Mouse (Mus musculus) bone marrow macrophage, adult 2 months (primary cell): ENCODE results near the gene Them5.

Experiments used
- CTCF ChIP-seq: IDR thresholded peaks from 2 replicates; pipeline ENCODE4 v1.5.1; 2012; ENCODE audit warnings: low read depth, mild to moderate bottlenecking, low read length, moderate library complexity
- POLR2A ChIP-seq: IDR thresholded peaks from 2 replicates; pipeline ENCODE4 v1.6.1; 2012; ENCODE audit warnings: mild to moderate bottlenecking, low read depth, low read length, borderline replicate concordance

DNA sequence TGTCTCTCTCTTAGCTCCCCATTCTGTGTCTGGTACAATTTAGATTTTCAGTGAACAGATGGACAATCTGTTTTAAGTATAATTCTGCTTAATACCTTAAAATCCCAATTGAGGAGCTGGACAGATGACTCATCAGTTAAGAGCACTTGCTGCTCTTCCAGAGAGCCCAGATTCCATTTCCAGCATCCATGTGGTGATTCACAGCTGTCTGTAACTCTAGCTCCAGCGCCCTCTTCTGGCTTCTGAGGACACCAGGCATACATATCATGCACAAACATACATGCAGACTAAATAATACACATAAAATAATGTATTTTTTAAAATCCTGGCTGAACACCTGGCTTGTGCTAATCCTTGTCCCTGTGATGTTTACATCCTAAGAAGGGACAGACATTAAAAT lies 18.9 kb downstream of the Them5 start:
- no peak for TF ChIP-seq CTCF
- no peak for TF ChIP-seq POLR2A
